Mouse (Mus musculus): ENCODE results near the gene 9430097D07Rik. TPM values are rescaled to one million over a fixed set of nuclear protein-coding genes. Genes with fewer than 3 reads are reported as not detected.

9430097D07Rik gene
- total and polyA plus RNA-seq, 3 experiments: not detected

GRCm38 (mm10) chr2:32617601-32618000 is 42.1 kb upstream of the 9430097D07Rik start:
- in situ Hi-C loops (cut with MboI; ENCODE audit: low pct_ligation_motif_present, low pct_unique_long_range_greater_than_20kb, low sequenced_read_pairs): no loop called here
- Histone ChIP-seq H3K9ac (ENCODE audit: insufficient read depth, low read depth) (no peak overlapping the region), H3K27ac (ENCODE audit: insufficient read depth, low read depth) (no peak overlapping the region), H3K4me3 (replicated peaks in 1 of 3; ENCODE audit: low read depth in 2 of 3, low read length in 2 of 3, poor library complexity in 1 of 3) (no peak overlapping the region), H3K4me2 (ENCODE audit: insufficient read depth, low read depth, poor library complexity, severe bottlenecking) (no peak overlapping the region), H3K9me3 (replicated peaks; ENCODE audit: low read length) (peaks cover 7% of the 10 kb centered on the region), H3K36me3 (replicated peaks in 1 of 2; ENCODE audit: control insufficient read depth in 1 of 2, insufficient read depth in 1 of 2, low read length in 1 of 2) (peaks cover 44 to 87% of the 10 kb centered on the region in 2 experiments), H3K27me3 (replicated peaks) (no peaks in the 10 kb centered on the region), H3K4me1 (ENCODE audit: control insufficient read depth in 1 of 2, insufficient read depth in 2 of 2) (peaks cover 0 to 13% of the 10 kb centered on the region in 2 experiments; a peak in 2 of 4 replicates), H3K79me2 (replicated peaks; ENCODE audit: control insufficient read depth, extremely low read depth, insufficient read depth, poor library complexity, severe bottlenecking) (no peaks in the 10 kb centered on the region)
- no peak for DNase-seq (ENCODE audit: extremely low read depth)
- TF ChIP-seq MAX (IDR thresholded peaks at IDR 0.05; ENCODE audit: low read length) (no peak), NRF1 (IDR thresholded peaks at IDR 0.05; ENCODE audit: low read depth, low read length) (no peak), RAD21 (IDR thresholded peaks at IDR 0.05; ENCODE audit: low read depth, low read length) (peak; percentile 23), UBTF (IDR thresholded peaks at IDR 0.05; ENCODE audit: low read depth, low read length) (no peak), CHD2 (IDR thresholded peaks at IDR 0.05; ENCODE audit: low read length) (no peak), ETS1 (conservative IDR thresholded peaks at IDR 0.05; ENCODE audit: low read depth, low read length) (no peak), BHLHE40 (IDR thresholded peaks at IDR 0.05; ENCODE audit: low read depth, low read length) (no peak), SMC3 (IDR thresholded peaks at IDR 0.05; ENCODE audit: low read depth, low read length) (peak; percentile 26), RCOR1 (conservative IDR thresholded peaks at IDR 0.05; ENCODE audit: low read depth, low read length) (no peak), POLR2AphosphoS2 (IDR thresholded peaks at IDR 0.05; ENCODE audit: low read depth, low read length) (no peak), EP300 (IDR thresholded peaks at IDR 0.05; ENCODE audit: low read length) (no peak), USF1 (IDR thresholded peaks at IDR 0.05; ENCODE audit: low read depth, low read length) (no peak), CTCF (conservative IDR thresholded peaks at IDR 0.05 in 1 of 2, IDR thresholded peaks at IDR 0.05 in 1 of 2; ENCODE audit: low read depth in 2 of 2, low read length in 2 of 2) (peak; percentile 16 to 60; a peak in 2 of 4 replicates), ELF1 (IDR thresholded peaks at IDR 0.05; ENCODE audit: low read depth, low read length) (no peak), TCF12 (IDR thresholded peaks at IDR 0.05; ENCODE audit: low read depth, low read length) (no peak), ZMIZ1 (IDR thresholded peaks at IDR 0.05; ENCODE audit: low read depth, low read length) (no peak), SIN3A (IDR thresholded peaks at IDR 0.05; ENCODE audit: low read length) (no peak)
- dilution Hi-C loops (cut with MboI; ENCODE audit: extremely low pct_ligation_motif_present, extremely low pct_unique_long_range_greater_than_20kb, low sequenced_read_pairs): no loop called here

GRCm38 (mm10) chr2:32617109-32617508 is 41.6 kb upstream of the 9430097D07Rik start:
- H3K9me3 ChIP-seq (replicated peaks; ENCODE audit: low read length): peaks cover 7% of the 10 kb centered on the region
- no peak for DNase-seq (ENCODE audit: extremely low read depth)
- no peak overlapping the region for H3K4me2 ChIP-seq (ENCODE audit: insufficient read depth, low read depth, poor library complexity, severe bottlenecking)
- no peaks in the 10 kb centered on the region for H3K79me2 ChIP-seq (replicated peaks; ENCODE audit: control insufficient read depth, extremely low read depth, insufficient read depth, poor library complexity, severe bottlenecking)
- dilution Hi-C loops (cut with MboI; ENCODE audit: extremely low pct_ligation_motif_present, extremely low pct_unique_long_range_greater_than_20kb, low sequenced_read_pairs): no loop called here
- in situ Hi-C loops (cut with MboI; ENCODE audit: low pct_ligation_motif_present, low pct_unique_long_range_greater_than_20kb, low sequenced_read_pairs): no loop called here
- H3K27ac ChIP-seq (ENCODE audit: insufficient read depth, low read depth): no peak overlapping the region
- TF ChIP-seq CTCF (conservative IDR thresholded peaks at IDR 0.05 in 1 of 2, IDR thresholded peaks at IDR 0.05 in 1 of 2; ENCODE audit: low read depth in 2 of 2, low read length in 2 of 2): no peak
- TF ChIP-seq MAFK (IDR thresholded peaks at IDR 0.05; ENCODE audit: insufficient replicate concordance, low read length): peak; percentile 91
- H3K9ac ChIP-seq (ENCODE audit: insufficient read depth, low read depth): no peak overlapping the region
- H3K27me3 ChIP-seq (replicated peaks): no peaks in the 10 kb centered on the region
- no peak overlapping the region for H3K4me3 ChIP-seq (replicated peaks in 1 of 3; ENCODE audit: low read depth in 2 of 3, low read length in 2 of 3, poor library complexity in 1 of 3)
- peaks cover 0 to 13% of the 10 kb centered on the region in 2 experiments; a peak in 2 of 4 replicates for H3K4me1 ChIP-seq (ENCODE audit: control insufficient read depth in 1 of 2, insufficient read depth in 2 of 2)
- H3K36me3 ChIP-seq (replicated peaks in 1 of 2; ENCODE audit: control insufficient read depth in 1 of 2, insufficient read depth in 1 of 2, low read length in 1 of 2): peaks cover 44 to 87% of the 10 kb centered on the region in 2 experiments
